Mouse (Mus musculus): ENCODE measurements around the gene Pmpcb.
A peak's percentile ranks its signal among the peaks of the same experiment; 100 is the strongest.
"Not testable (repeated sequence)": the region's sequence is repeated elsewhere in the genome, so short reads cannot be mapped to it uniquely, and the experiment has no call there.

Gene Pmpcb

DNA sequence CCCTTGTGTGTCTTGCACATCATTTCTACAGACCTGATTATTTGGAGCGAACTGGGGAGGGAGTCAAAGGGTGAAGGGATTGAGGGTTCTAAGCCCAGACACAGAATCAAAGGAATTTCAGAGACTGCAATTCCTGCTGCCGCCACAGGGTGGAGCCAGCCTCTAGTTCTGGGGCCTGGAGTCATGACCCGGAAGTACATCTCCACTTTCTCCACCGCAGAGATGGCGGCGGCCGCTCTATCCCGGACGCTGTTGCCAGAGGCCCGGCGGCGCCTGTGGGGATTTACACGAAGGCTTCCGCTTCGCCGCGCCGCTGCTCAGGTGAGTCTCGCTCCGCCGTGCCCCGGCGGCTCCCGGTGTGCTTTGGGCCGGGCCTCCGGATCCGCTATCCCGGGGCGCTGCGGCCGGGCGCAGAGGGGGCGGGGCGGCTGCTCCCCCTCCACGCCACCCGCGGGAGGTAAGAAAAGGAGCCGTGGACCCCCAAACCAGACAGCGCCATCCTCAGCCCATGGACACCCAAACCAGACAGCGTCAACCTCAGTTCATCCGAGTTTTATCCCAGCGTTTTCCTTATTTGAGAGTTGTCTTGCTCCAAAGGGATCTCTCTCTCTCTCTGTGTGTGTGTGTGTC, at the start of gene Pmpcb:
Pmpcb (plus strand) TSS at position 186 of the 630 bp plus-strand sequence.
- peak; percentile 91 for DNase-seq (ENCODE audit: low spot score)

GRCm38 (mm10) chr5:21692230-21692629, 44.7 kb upstream of the Pmpcb start:
- DNase-seq (ENCODE audit: low spot score) = no peak

DNA sequence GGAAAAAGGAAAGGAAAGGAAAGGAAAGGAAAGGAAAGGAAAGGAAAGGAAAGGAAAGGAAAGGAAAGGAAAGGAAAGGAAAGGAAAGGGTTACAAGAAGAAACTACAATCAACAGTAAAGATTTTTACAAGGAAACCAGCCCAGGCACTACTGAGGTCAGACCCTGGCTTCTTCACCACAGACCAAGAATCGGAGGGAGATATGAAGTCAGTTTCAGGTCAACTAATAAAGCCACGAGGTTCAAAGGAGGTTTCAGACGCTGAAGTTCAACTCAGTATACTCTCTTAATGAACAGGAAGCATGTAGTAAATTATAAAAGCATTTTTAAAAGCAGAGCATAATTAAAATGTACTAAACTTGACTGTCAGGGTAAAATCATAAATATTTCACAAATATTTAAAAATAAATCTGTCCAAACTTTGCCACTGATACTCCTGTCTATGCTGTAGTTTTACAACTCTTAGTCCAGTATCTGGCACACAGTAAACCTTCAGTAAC, 43.5 kb upstream of the Pmpcb start:
- DNase-seq (ENCODE audit: low spot score) = no peak

- no peak for DNase-seq (ENCODE audit: low spot score)
Measured at GRCm38 (mm10) chr5:21694854-21695490, 42.0 kb upstream of the Pmpcb start.

DNA sequence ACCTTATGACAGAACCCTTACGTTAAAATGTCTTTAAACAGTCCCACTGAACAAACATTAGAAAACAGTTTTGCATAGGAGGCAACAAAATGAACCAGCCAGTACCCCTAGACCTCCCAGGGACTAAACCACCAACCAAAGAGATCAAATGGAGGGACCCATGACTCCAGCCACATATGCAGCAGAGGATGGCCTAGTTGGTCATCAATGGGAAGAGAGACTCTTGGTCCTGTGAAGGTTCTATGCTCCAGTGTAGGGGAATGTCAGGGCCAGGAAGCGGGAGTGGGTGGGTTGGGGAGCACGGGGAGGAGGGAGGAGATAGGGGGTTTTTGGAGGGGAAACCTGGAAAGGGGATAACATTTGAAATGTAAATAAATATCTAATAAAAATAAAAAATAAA, 37.4 kb upstream of the Pmpcb start:
- not testable (repeated sequence) for DNase-seq (ENCODE audit: low spot score)

DNA sequence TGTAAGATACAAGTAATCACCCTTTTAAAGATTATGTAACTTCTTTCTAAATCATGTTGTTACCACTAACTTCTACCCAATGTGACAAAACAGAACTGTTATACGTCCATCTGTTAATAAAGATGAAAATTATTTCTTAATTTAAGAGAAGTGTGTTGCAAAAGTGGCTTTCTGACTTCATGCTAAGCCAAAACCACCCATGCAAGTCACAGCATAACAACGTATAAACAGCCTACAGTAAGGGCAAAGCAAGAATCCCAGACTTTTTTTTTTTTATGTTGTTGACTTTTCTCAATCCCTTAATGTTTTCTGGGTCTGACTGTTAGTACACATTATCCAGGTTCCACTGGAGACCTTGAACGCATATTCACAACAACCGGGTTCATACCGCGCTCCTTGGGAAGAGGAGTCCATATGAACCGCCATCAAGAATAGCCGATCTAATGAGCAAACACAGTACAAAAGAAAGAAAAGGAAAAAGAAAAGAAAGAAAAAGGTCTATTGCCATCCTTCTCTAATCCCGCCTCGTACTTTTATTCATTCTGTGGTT, 36.6 kb upstream of the Pmpcb start:
- DNase-seq (ENCODE audit: low spot score) = no peak

- no peak for DNase-seq (ENCODE audit: low spot score)
Measured at GRCm38 (mm10) chr5:21700934-21701333, 36.0 kb upstream of the Pmpcb start.

DNA sequence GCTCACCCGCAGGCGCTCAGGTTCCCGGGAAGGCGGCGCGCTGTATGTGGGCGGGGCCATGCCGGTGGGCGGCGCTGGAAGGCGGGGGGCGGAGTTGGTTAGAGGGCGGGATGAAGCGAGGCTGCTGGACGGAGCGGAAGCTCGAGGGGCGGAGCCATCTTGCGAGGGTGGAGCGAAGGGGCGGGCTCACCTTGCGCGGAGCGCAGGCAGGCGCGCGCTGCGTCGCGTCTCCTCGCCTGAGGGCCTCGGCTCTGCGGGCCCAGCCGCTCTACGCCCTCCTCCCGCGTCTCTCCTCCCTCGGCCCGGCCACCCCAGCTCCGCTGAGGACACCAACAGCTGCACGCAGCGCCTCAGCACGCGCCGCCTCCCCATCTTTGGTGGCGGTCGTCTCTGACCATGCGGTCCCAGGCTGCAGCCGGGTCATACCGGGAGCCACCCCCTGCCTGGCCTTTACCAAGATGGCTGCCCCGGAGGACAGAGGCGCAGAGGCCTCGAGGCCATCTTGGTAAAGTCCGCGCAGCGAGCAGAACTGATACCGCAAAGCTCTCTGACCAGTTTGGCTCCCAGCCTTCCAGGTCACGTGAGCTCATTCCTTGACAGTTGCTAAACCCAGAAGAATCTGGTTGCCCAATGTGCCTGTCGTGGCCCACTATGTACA, 35.5 kb upstream of the Pmpcb start, which contains the start of gene Napepld:
Napepld (minus strand) TSS at position 46 of the 658 bp plus-strand sequence.
- DNase-seq (ENCODE audit: low spot score) = peak; percentile 97

DNA sequence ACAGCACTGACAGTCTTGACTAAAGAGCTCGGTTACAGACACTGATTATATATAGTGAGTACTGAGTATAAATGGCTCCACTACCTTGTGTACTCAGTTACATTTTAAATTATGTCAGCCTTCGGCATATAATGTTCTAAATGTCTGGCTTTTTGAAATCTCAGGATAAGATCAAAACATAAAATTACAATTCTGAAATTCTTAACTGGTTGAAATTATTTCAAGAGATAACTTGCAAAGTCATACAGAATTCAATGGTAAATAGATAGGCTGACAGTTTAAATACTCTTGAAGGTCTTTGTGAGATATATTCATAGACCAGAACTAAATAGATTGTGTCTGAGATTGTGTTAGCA, 35.0 kb upstream of the Pmpcb start:
- no peak for DNase-seq (ENCODE audit: low spot score)

- DNase-seq (ENCODE audit: low spot score) = no peak
Measured at GRCm38 (mm10) chr5:21702873-21703475, 34.0 kb upstream of the Pmpcb start.

GRCm38 (mm10) chr5:21703708-21704107, 33.2 kb upstream of the Pmpcb start:
- DNase-seq (ENCODE audit: low spot score) = no peak

DNA sequence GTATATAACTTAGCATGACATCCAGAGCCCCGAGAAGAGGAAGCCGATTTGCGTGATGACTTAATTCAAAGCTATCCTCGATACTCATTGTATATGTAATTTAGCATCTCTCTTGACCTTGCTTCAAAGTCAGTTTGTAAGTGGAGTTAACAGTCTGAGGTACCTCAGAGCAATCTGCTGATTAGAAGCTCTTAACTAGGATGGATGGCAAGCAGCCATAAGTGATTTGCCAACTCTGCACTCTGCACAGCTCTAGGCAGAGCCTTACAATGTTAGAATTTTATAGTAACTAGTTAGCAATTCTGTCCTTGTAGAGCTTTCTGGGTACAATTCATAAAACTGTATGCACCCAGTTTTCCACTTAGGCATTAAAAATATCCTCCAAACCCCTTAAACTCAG, 30.4 kb upstream of the Pmpcb start:
- DNase-seq (ENCODE audit: low spot score) = no peak

DNA sequence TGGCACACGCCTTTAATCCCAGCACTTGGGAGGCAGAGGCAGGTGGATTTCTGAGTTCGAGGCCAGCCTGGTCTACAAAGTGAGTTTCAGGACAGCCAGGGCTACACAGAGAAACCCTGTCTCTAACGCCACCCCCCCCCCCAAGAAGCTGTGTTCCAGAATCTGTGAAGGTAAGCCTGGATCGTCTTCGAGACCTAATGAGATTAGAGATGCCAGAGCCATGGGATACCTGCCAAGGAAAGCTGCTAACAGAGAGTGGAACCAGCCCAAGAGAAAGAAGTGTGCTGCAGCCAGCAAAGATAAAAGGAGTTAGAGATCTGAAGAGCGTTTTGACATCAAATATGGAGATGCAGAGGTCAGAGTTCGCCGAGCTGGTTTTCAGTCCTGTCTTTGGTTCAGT, 28.9 kb upstream of the Pmpcb start:
- DNase-seq (ENCODE audit: low spot score) = not testable (repeated sequence)

DNA sequence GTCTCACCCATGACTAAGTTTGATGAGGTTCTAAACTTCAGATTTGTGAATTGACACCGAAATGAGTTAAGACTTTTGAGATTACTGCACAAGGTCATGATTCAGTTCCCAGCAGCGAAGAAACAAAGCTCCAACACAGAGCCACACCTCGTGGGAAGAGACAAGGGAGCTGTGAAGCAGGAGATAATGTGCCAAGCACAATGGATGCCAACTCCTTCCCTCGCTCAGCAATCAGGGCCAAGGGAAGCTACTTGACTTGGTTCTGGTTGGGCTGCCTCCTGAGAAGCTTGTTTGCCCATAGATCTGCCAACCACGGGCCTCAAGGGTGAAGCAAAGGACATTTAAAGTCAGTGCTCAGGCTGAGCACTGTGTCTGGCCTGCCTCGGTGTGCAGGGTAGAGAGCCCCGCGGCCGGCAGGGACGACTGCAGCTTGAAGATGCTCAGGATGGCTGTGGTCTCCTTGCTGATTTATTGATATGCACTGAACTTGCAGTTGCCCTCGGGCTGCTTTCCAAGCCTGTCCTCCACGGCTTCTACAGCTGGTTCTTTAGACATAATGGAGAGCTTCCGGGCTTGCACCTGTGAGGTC, 24.7 kb upstream of the Pmpcb start:
- DNase-seq (ENCODE audit: low spot score) = no peak

GRCm38 (mm10) chr5:21714447-21714846, 22.5 kb upstream of the Pmpcb start:
- DNase-seq (ENCODE audit: low spot score) = no peak

DNA sequence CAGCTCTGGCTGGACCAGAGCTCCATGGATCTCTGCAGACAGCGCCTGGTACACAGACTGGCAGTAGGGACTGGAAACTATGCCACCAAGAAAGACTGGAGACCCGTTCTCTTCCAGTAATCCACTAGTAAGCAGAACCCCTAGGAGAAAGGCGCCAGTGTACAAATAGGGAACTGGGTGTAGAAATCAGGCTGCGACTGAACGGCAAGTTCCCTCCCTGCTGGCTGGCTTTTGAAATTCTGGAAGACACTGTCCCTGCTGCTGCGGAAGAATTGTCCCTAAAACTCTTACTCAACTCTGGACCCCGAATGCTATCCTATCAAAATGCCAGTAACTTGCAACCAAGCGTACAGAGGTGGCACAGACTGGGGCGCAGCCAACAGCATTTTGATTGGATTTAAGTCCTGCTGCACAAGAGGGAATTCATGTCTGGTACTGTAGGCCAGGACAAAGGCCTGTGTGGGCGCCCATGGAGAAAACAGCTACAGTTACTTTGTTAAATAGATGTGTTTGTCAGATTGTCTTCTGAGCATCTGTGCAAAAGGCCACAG, 19.7 kb upstream of the Pmpcb start:
- no peak for DNase-seq (ENCODE audit: low spot score)

DNA sequence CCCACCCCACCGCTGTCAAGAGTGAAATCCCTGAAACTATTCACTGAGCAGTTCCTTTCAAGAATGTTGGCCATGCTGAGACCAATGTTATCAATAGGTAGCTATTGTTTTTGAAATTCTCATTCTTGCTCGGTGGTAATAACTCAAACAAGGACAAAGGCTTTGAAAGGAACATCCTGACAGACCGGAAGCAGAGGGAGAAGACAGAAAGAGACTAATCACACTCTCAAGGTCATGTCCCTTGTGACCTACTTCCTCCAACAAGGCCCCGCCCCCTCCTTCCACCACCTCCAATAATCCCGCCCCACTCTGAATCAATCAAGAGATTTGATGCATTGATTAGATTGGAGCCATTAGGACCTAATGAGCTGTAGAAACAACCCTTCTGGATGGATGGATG, 18.4 kb upstream of the Pmpcb start:
- DNase-seq (ENCODE audit: low spot score) = no peak

- DNase-seq (ENCODE audit: low spot score) = no peak
Measured at GRCm38 (mm10) chr5:21719209-21719608, 17.7 kb upstream of the Pmpcb start.

DNA sequence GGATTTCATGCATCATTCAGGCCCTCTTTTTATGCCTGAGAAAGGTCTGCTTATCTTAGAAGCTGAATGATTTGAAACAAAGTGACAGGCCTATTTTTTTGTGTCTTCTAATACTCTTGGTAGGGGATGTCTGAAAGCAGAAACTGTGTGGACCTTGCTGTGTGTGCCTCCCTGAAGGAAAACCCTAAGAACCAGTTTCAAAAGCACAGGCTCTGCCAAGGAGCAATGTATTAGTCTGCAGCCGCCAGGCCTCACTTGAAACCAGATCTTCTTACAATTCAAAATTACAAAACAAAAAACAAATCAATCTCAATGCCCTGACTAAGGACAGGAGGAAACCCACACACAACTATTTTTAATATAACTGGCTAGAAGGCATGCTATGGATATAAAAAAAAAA, 12.5 kb upstream of the Pmpcb start:
- no peak for DNase-seq (ENCODE audit: low spot score)

DNA sequence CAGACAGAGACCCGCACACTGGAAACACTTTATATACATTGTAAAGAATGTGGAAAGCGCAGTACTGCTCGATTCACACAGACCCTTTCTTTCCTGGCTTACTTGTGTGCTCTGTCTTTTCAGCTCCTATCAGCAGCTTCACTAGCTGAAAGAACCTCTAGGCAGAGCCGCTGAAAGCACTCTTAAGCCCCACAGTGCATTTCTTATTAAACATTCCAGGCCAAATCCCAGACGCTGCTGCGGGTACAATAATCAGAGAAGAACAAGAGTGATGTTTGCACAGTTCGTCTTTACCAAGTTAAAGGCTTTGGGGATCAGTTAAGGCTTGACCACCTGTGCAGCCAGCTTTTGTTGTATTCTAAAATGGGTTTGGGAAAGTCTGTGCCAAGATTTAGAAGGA, 12.1 kb upstream of the Pmpcb start:
- no peak for DNase-seq (ENCODE audit: low spot score)

DNA sequence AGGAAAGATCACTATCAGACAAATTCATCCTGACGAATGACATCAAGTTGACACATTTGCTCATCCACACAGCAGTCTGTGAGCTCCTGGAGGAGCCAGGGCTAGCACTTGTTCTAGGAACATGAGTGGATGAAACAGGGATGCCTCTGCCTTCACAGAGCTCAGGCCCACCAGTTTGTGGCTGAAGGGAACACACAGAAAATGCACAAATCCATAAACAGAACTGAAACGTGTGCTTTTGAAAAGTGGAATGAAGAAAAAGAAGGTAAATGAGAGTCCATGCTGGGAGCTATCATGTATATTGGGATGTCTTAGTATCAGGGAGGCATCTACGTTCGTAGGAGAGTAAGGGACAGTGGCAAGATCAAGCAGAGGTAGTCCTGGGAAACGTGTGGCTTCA, 7.8 kb upstream of the Pmpcb start:
- no peak for DNase-seq (ENCODE audit: low spot score)

All from left cerebral cortex, adult 11 months (tissue).